Mouse (Mus musculus): ENCODE measurements around the gene Phc2. TPM values are rescaled to one million over a fixed set of nuclear protein-coding genes. Genes with fewer than 3 reads are reported as not detected.
A peak's percentile ranks its signal among the peaks of the same experiment; 100 is the strongest.

The Phc2 gene
- polyA plus RNA-seq, 1 experiment from 2014 or later = 55.1 TPM

DNA sequence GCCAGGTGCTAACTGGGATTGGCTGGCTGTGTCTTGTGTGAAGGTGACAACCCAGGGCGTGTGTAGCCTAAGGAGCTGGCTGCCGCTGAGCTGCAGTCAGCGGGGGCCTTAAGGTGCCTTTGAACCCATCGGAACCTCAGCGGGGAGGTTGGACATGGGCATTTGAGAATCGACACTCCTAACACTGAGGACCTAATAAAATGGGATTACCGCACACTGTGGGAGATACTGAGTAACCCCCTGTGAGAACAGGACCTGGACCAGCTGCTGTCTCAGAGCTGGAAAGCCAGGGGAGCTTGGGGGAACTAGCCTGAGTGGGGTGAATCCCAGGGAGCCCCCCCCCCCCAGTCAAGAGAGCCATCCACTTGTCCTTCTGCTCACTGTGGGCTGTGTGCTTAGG is 99.1 kb downstream of the Phc2 start:
- H3K4me3 ChIP-seq (ENCODE audit: low read depth, low read length) = no peak overlapping the region
- 88% methylated on average over 7 of the region's 7 CpGs for WGBS
- H3K4me1 ChIP-seq (ENCODE audit: control insufficient read depth, insufficient read depth, low read length) = no peaks in the 10 kb centered on the region
- H3K27me3 ChIP-seq (replicated peaks; ENCODE audit: control insufficient read depth, insufficient read depth, low read length) = no peaks in the 10 kb centered on the region
- H3K4me2 ChIP-seq (ENCODE audit: low read depth, low read length) = no peak overlapping the region
- peaks cover 56% of the 10 kb centered on the region for H3K36me3 ChIP-seq (ENCODE audit: control insufficient read depth, insufficient read depth, low read length)
- H3K27ac ChIP-seq (replicated peaks; ENCODE audit: low read depth, low read length) = no peak overlapping the region
- H3K9me3 ChIP-seq (ENCODE audit: control insufficient read depth, low read length) = no peaks in the 10 kb centered on the region
- no peak for DNase-seq (ENCODE audit: low spot score)
- ATAC-seq (ENCODE audit: low read depth) = no peak
- no peak overlapping the region for H3K9ac ChIP-seq (ENCODE audit: low read depth, low read length)

DNA sequence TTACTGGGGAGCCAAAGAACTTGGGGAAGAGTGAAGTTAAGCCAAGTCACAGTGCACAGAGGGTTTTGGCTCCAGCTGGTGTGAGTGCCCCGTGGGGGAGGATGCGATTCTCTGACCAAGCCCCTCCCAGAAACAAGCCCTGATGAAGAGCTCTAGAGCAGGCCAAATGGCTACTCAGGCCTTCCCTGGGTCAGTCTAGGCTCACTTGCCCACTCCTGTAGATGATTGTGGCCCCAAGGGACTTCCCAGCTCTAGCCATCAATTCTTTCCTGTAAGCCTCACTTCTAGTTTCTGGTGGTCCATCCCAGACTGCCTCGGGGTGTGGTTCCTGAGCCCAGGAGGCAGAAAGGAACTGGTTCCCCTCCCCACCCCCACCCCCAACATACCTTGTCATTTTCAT is 100.6 kb downstream of the Phc2 start, which contains the start of gene A3galt2:
Gene A3galt2 (plus strand): TSS at position 301 of the 400 bp plus-strand sequence.
- no peak within 1 kb of the TSS for H3K4me3 ChIP-seq (ENCODE audit: low read depth, low read length)
- no peak within 1 kb of the TSS for H3K27ac ChIP-seq (replicated peaks; ENCODE audit: low read depth, low read length)
- H3K36me3 ChIP-seq (ENCODE audit: control insufficient read depth, insufficient read depth, low read length) = peaks cover 44% of the 10 kb centered on the region
- ATAC-seq (ENCODE audit: low read depth) (no peak; the same call in 1 of the 2 replicates), DNase-seq (ENCODE audit: low spot score) (no peak)
- WGBS = 61% methylated on average over 3 of the region's 3 CpGs
- no peaks in the 10 kb centered on the region for H3K9me3 ChIP-seq (ENCODE audit: control insufficient read depth, low read length)
- H3K4me1 ChIP-seq (ENCODE audit: control insufficient read depth, insufficient read depth, low read length) = no peaks in the 10 kb centered on the region
- H3K27me3 ChIP-seq (replicated peaks; ENCODE audit: control insufficient read depth, insufficient read depth, low read length) = no peaks in the 10 kb centered on the region
- no peak within 1 kb of the TSS for H3K9ac ChIP-seq (ENCODE audit: low read depth, low read length)
- no peak within 1 kb of the TSS for H3K4me2 ChIP-seq (ENCODE audit: low read depth, low read length)

DNA sequence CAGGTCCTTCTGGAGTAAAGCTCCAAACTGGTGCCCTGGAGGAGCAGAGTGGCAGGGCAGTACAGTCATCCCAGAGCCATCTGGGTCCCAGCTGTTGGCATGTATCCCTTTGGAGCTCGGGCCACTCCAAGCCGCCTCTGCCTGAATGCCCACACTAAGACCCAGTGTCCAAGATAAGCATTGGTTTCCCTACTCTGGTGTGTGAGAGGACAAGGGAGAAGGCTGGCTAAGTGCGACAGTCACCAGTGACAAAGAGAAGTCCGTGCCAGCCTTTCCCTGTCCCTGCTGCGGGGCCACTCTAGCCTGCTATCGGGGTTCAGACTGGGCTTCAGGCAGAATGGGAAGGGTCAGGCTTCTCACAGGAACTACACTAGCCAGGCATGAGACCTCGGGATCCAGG is 101.4 kb downstream of the Phc2 start:
- Histone ChIP-seq H3K9ac (ENCODE audit: low read depth, low read length) (no peak overlapping the region), H3K9me3 (ENCODE audit: control insufficient read depth, low read length) (no peaks in the 10 kb centered on the region), H3K4me3 (ENCODE audit: low read depth, low read length) (no peak overlapping the region), H3K4me2 (ENCODE audit: low read depth, low read length) (no peak overlapping the region), H3K27ac (replicated peaks; ENCODE audit: low read depth, low read length) (no peak overlapping the region), H3K27me3 (replicated peaks; ENCODE audit: control insufficient read depth, insufficient read depth, low read length) (no peaks in the 10 kb centered on the region), H3K4me1 (ENCODE audit: control insufficient read depth, insufficient read depth, low read length) (no peaks in the 10 kb centered on the region), H3K36me3 (ENCODE audit: control insufficient read depth, insufficient read depth, low read length) (peaks cover 36% of the 10 kb centered on the region)
- 71% methylated on average over 7 of the region's 7 CpGs for WGBS
- no peak for ATAC-seq (ENCODE audit: low read depth)
- DNase-seq (ENCODE audit: low spot score) = no peak

DNA sequence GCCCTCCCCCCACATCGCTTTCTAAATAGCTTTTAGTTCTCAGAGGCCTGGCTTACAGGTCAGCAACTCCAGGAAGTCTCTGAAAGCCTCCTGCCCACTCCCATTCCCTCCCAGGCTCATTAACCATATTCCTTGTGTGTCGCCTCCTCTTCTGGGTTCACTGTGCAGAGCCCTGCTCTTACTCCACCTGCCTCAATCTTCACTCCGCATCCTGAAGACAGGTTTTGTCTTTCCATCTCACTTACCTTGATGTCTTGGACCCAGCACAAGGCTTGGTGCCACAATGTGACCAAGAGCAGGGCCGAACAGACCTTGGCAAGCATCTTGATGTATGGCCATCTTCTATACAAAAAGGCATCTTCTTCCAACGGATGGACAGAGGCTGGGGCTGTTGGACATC is 104.7 kb downstream of the Phc2 start:
- no peak for DNase-seq (ENCODE audit: low spot score)
- Histone ChIP-seq H3K27ac (replicated peaks; ENCODE audit: low read depth, low read length) (no peak overlapping the region), H3K27me3 (replicated peaks; ENCODE audit: control insufficient read depth, insufficient read depth, low read length) (no peaks in the 10 kb centered on the region), H3K4me3 (ENCODE audit: low read depth, low read length) (no peak overlapping the region), H3K4me2 (ENCODE audit: low read depth, low read length) (no peak overlapping the region), H3K36me3 (ENCODE audit: control insufficient read depth, insufficient read depth, low read length) (peaks cover 3% of the 10 kb centered on the region; the same call in 1 of the 2 replicates), H3K9me3 (ENCODE audit: control insufficient read depth, low read length) (peaks cover 12% of the 10 kb centered on the region), H3K4me1 (ENCODE audit: control insufficient read depth, insufficient read depth, low read length) (no peaks in the 10 kb centered on the region), H3K9ac (ENCODE audit: low read depth, low read length) (no peak overlapping the region)
- 84% methylated on average over 5 of the region's 5 CpGs for WGBS
- ATAC-seq (ENCODE audit: low read depth) = no peak

DNA sequence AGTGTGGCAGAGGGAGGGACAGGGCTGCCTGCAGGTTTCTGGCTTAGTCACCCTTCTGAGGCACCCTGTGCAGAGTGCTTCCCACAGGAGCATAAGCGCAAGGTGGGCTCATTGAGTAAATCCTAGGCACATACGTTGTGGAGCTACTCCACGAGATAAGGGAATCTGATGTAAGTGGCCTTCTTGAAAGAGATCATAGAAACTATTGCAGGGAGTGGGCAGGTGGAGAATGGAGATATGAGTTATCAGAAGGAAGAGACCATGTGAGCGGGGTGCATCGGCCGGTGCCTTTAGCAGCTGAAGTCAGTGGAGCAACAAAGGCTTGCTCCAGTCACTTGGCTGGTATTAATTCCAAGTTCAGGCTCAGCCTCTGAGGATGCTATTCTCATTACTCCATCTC is 105.5 kb downstream of the Phc2 start:
- H3K9ac ChIP-seq (ENCODE audit: low read depth, low read length) = no peak overlapping the region
- no peaks in the 10 kb centered on the region for H3K36me3 ChIP-seq (ENCODE audit: control insufficient read depth, insufficient read depth, low read length)
- no peaks in the 10 kb centered on the region for H3K4me1 ChIP-seq (ENCODE audit: control insufficient read depth, insufficient read depth, low read length)
- peaks cover 12% of the 10 kb centered on the region for H3K9me3 ChIP-seq (ENCODE audit: control insufficient read depth, low read length)
- DNase-seq (ENCODE audit: low spot score) (no peak), ATAC-seq (ENCODE audit: low read depth) (no peak)
- no peak overlapping the region for H3K27ac ChIP-seq (replicated peaks; ENCODE audit: low read depth, low read length)
- H3K4me3 ChIP-seq (ENCODE audit: low read depth, low read length) = no peak overlapping the region
- 94% methylated on average over 6 of the region's 6 CpGs for WGBS
- no peak overlapping the region for H3K4me2 ChIP-seq (ENCODE audit: low read depth, low read length)
- no peaks in the 10 kb centered on the region for H3K27me3 ChIP-seq (replicated peaks; ENCODE audit: control insufficient read depth, insufficient read depth, low read length)

DNA sequence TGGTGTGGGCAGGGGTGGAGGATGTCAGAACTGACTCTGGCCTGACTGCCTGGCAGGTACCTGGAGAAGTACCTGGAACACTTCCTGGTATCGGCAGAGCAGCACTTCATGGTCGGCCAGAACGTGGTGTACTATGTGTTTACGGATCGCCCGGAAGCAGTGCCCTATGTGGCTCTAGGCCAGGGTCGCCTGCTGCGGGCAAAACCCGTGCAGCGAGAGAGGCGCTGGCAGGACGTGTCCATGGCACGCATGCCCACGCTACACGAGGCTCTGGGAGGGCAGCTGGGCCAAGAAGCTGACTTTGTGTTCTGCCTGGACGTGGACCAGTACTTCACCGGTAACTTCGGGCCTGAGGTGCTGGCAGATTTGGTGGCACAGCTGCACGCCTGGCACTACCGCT is 112.4 kb downstream of the Phc2 start:
- no peak overlapping the region for H3K9ac ChIP-seq (ENCODE audit: low read depth, low read length)
- DNase-seq (ENCODE audit: low spot score) (no peak), ATAC-seq (ENCODE audit: low read depth) (no peak)
- peaks cover 12% of the 10 kb centered on the region for H3K9me3 ChIP-seq (ENCODE audit: control insufficient read depth, low read length)
- no peak overlapping the region for H3K27ac ChIP-seq (replicated peaks; ENCODE audit: low read depth, low read length)
- no peaks in the 10 kb centered on the region for H3K4me1 ChIP-seq (ENCODE audit: control insufficient read depth, insufficient read depth, low read length)
- peaks cover 3% of the 10 kb centered on the region; the same call in 1 of the 2 replicates for H3K36me3 ChIP-seq (ENCODE audit: control insufficient read depth, insufficient read depth, low read length)
- no peak overlapping the region for H3K4me2 ChIP-seq (ENCODE audit: low read depth, low read length)
- WGBS = 89% methylated on average over 20 of the region's 20 CpGs
- no peak overlapping the region for H3K4me3 ChIP-seq (ENCODE audit: low read depth, low read length)
- no peaks in the 10 kb centered on the region for H3K27me3 ChIP-seq (replicated peaks; ENCODE audit: control insufficient read depth, insufficient read depth, low read length)

DNA sequence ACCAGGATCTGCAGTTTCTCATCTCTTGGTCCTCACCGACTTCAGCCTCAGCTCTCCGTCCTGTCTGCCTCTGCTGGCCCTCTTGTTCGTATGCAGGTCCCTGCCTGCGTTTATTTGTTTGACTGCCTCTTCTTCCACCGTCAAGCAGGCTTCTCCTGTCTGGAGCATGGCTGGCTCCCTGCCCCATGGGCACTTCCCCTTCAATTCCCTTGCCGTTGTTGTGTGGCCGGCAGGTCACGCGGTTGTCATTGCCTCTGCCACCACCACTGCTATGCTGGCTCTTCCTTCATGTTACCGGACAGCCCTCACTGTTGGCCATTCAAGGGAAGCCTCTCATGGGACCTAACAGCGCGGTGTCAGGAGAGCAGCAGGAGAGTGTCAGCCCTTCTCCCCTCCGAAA is 113.6 kb downstream of the Phc2 start:
- H3K4me2 ChIP-seq (ENCODE audit: low read depth, low read length) = no peak overlapping the region
- 70% methylated on average over 13 of the region's 13 CpGs for WGBS
- no peaks in the 10 kb centered on the region for H3K27me3 ChIP-seq (replicated peaks; ENCODE audit: control insufficient read depth, insufficient read depth, low read length)
- H3K9ac ChIP-seq (ENCODE audit: low read depth, low read length) = no peak overlapping the region
- H3K4me1 ChIP-seq (ENCODE audit: control insufficient read depth, insufficient read depth, low read length) = no peaks in the 10 kb centered on the region
- DNase-seq (ENCODE audit: low spot score) (no peak), ATAC-seq (ENCODE audit: low read depth) (no peak)
- H3K27ac ChIP-seq (replicated peaks; ENCODE audit: low read depth, low read length) = no peak overlapping the region
- no peak overlapping the region for H3K4me3 ChIP-seq (ENCODE audit: low read depth, low read length)
- peaks cover 6% of the 10 kb centered on the region for H3K9me3 ChIP-seq (ENCODE audit: control insufficient read depth, low read length)
- peaks cover 14% of the 10 kb centered on the region for H3K36me3 ChIP-seq (ENCODE audit: control insufficient read depth, insufficient read depth, low read length)

DNA sequence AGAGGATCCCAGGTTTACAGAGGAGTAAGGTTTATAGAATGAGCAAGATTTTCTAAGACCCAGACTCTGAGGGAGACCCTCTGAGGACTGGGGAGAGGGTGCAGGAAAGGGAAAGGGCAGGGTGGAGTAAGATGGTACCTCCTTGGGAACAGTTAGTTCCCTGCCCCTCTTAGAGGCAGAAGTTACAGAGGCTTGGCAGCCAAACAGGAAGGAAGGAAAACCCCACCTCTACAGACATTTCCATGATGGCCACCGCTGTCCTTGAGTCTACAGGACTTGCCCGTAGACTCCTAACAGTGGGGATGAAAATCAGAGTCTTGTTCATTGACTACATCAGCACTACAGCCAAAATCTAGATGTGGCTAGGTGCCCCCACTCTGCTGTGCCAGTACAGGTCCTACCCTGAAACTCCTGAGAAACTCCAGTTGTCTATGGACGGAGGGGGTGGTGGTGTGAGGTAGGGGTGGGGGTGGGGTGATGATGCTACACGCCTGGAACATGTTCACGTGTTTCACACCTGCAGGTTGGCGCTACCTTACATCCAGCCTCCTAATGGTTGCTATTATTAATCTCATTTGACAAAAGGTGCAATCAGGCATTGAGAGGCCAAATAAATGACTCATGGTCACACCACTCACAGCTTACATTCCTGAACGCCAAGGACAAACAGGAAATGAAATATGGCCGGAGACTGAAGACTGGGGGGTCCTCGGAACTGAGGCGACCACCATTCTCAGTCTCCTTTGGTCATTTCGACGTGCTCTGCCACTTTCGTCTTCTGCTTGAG is 115.3 kb downstream of the Phc2 start:
- no peak for ATAC-seq (ENCODE audit: low read depth)
- Histone ChIP-seq H3K9ac (ENCODE audit: low read depth, low read length) (no peak overlapping the region), H3K4me2 (ENCODE audit: low read depth, low read length) (no peak overlapping the region), H3K27me3 (replicated peaks; ENCODE audit: control insufficient read depth, insufficient read depth, low read length) (no peaks in the 10 kb centered on the region), H3K4me1 (ENCODE audit: control insufficient read depth, insufficient read depth, low read length) (no peaks in the 10 kb centered on the region), H3K4me3 (ENCODE audit: low read depth, low read length) (no peak overlapping the region), H3K36me3 (ENCODE audit: control insufficient read depth, insufficient read depth, low read length) (peaks cover 30% of the 10 kb centered on the region), H3K27ac (replicated peaks; ENCODE audit: low read depth, low read length) (no peak overlapping the region), H3K9me3 (ENCODE audit: control insufficient read depth, low read length) (no peaks in the 10 kb centered on the region)
- DNase-seq (ENCODE audit: low spot score) = no peak
- WGBS = 84% methylated on average over 12 of the region's 13 CpGs

DNA sequence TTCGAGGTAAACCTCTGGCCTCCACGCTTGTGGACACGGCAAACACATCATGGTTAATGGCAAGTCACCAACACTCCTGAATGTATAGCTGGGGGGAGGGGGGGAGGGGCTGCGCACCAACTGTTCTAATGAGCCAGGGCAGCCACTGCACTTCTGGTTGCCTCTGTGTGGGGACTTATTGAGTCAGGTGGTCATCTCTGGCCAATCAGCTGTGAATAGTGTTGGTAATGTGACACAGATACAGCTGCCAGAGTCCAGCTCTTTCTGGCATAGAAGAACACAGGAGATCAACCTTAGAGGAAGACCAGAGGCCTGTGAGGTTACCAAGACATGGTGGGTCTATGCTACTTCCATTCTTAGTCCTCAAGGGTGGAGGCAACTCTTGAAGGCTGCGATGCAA is 116.2 kb downstream of the Phc2 start:
- peaks cover 40% of the 10 kb centered on the region for H3K36me3 ChIP-seq (ENCODE audit: control insufficient read depth, insufficient read depth, low read length)
- no peaks in the 10 kb centered on the region for H3K4me1 ChIP-seq (ENCODE audit: control insufficient read depth, insufficient read depth, low read length)
- H3K9me3 ChIP-seq (ENCODE audit: control insufficient read depth, low read length) = no peaks in the 10 kb centered on the region
- H3K9ac ChIP-seq (ENCODE audit: low read depth, low read length) = no peak overlapping the region
- ATAC-seq (ENCODE audit: low read depth) = peak; percentile 34; the same call in 1 of the 2 replicates
- 90% methylated on average over 5 of the region's 5 CpGs for WGBS
- H3K4me3 ChIP-seq (ENCODE audit: low read depth, low read length) = no peak overlapping the region
- no peak for DNase-seq (ENCODE audit: low spot score)
- no peak overlapping the region for H3K27ac ChIP-seq (replicated peaks; ENCODE audit: low read depth, low read length)
- no peak overlapping the region for H3K4me2 ChIP-seq (ENCODE audit: low read depth, low read length)
- H3K27me3 ChIP-seq (replicated peaks; ENCODE audit: control insufficient read depth, insufficient read depth, low read length) = no peaks in the 10 kb centered on the region
